Mouse (Mus musculus): Measurements from ENCODE around the gene Xntrpc.
"Not testable (repeated sequence)": the region's sequence is repeated elsewhere in the genome, so short reads cannot be mapped to it uniquely, and the experiment has no call there.

Gene Xntrpc

DNA sequence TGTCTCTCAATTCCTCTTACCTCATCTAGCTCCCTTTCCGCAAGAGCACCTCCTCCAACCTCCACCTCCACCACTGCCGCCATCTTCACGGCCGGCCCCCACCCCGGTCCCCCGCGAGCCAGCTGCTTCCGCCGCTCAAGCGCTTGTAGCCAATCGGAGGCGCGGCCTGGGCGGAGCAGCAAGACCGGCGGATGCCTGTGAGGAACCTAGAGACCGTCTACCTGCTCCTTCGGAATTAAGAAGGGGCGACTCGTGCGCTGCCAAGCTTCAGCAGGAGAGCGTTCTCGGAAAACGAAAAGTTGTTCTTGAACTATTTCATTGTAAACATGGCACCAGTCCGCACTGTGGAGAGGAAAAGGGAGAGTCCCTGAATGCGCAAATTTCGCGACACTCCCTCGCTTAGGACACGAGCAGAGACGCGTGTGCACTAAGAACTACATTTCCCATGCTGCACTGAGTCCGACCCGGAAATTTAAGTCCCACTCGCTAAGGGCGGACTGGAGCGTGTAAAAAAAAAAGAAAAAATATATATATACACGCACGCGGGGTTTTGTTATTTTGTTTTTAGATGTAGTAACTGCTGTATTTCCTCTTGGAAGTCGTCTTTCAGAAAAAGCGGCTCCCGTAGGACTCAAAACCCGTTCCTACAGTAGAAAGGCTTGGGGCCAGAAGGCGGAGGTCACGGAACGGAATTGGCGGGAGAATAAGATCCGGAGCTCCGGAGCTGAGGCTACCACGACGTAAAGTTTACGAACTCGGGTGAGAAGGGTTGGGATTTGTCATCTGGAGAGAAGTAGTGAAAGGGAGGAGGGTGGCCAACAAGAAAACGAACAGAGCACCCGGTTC lies at the start of gene Xntrpc, which contains the start of the genes Rnf121 and Xndc1:
Gene Xntrpc, plus strand, starts transcription at position 668 of the 846 bp plus-strand sequence.
Gene Rnf121, minus strand, starts transcription at position 424 of the 846 bp plus-strand sequence.
Gene Xndc1, plus strand, starts transcription at position 466 of the 846 bp plus-strand sequence.
- peak; percentile 89 for DNase-seq (ENCODE audit: low spot score)

DNA sequence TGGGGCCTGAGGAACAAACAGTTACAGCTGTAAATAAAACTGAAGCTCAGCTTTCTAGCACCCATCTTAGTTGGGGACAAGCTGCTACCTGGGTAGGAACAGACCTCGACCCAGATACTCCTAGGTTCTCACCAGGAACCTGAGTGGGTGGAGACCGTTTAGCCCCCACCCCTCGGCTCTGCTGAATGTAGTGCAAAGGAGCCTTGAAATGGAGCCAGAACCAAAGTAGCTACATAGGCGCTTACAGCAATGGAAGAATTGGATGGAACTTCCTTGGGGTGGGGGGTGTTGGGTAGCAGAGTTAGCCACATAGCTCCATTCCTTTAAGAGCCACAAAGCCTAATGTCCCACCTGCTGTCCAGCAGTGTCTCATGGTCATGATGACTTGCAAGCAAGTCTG lies 48.6 kb upstream of the Xntrpc start:
- no peak for DNase-seq (ENCODE audit: low spot score)

GRCm38 (mm10) chr7:102017452-102017851 lies 48.1 kb upstream of the Xntrpc start:
- DNase-seq (ENCODE audit: low spot score): no peak

DNA sequence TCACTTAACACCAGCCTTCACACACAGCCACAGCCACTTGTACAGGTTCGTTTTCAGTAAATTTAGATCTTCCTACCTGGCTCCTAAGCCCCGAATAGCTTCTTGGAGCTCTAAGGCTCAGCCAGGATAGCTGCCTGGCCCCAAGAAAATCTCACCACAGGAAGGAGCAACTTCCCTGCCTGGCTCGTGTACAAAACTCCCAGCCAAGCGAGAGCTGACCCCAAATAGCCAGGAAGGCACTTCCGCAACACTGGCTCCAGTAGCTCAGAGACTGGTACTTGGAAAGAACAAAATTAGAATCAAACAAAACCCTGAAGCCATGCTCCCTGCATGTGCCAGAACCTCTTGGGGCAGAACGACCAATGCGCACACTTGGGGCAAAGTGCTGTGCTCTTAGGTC lies 47.5 kb upstream of the Xntrpc start:
- DNase-seq (ENCODE audit: low spot score): no peak

- no peak for DNase-seq (ENCODE audit: low spot score)
Measured at GRCm38 (mm10) chr7:102018590-102018989, 46.9 kb upstream of the Xntrpc start, which contains the start of gene Il18bp. Gene Il18bp (minus strand): TSS chr7:102018690.

GRCm38 (mm10) chr7:102019362-102019761 lies 46.2 kb upstream of the Xntrpc start:
- no peak for DNase-seq (ENCODE audit: low spot score)

DNA sequence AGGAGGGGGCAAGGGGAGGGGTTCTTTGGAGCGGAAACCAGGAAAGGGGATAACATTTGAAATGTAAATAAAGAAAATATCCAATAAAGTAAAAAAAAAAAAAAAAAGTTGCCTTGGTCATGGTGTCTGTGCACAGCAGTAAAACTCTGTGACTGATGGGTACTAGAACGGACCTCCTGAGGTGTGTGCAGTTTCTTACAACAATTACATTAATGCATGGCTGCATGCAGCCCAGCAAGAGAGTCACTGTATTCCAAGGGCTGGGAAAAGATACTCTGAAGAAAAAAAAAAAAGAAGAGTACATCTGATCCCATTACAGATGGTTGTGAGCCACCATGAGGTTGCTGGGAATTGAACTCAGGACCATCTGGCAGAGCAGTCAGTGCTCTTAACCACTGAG lies 44.6 kb upstream of the Xntrpc start:
- not testable (repeated sequence) for DNase-seq (ENCODE audit: low spot score)

- no peak for DNase-seq (ENCODE audit: low spot score)
Measured at GRCm38 (mm10) chr7:102023821-102024220, 41.7 kb upstream of the Xntrpc start.

GRCm38 (mm10) chr7:102025187-102026119 lies 40.1 kb upstream of the Xntrpc start:
- DNase-seq (ENCODE audit: low spot score): no peak

GRCm38 (mm10) chr7:102034904-102035303 lies 30.6 kb upstream of the Xntrpc start:
- no peak for DNase-seq (ENCODE audit: low spot score)

DNA sequence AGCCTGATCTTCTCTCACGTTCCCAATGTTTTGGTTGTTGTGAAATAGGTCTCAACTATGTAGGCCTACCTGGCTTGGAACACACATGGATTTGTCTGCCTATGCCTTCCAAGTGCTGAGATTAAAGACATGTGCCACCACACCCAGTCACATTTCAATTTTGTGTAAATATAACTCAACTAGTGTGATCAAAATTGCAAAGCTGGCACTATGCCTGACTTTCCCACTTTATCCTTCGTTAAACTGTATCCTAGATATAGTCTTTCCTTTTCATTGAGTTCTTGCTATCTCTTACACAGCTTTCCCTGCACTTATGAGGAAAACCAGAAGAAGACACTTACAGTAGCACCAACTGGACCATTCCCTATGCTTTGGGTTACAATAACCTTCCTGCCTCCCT lies 30.0 kb upstream of the Xntrpc start:
- DNase-seq (ENCODE audit: low spot score): no peak

DNA sequence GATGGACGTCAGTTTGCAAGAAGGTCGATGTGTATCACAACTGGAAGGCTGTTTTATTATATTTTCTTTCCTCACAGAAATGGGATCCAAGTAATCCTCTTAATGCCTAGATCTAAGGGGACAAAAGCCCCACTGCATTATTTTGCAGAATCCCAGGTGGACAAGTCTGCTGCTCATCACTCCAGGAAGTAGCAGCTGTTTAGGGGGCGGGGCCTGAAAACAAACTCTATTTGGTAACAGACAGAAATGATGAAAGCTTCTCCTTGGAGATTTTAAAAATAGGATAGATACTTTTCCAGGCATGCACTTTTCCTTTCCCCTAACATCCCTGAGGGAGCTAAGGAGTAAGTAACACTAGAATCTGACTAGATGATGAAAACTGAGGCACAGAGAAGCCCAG lies 28.2 kb upstream of the Xntrpc start:
- DNase-seq (ENCODE audit: low spot score): no peak

DNA sequence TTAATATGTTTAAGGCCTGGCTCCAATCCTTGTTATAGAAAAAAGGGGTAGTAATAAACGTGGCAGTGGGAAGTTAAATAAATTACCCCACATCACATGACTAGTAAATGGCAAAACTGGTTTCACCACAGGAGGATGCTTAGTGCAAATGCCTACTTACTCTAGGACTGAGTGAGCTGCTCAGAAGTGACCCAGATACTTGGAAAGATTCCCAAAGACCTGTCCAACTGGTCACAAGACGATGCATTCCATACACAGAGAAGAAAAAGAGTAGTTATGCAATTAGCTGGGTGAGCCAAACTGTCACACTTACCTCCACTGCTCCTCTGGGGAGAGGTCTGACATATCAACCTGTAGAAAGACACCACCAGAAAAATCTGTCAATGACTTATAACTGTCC lies 23.2 kb upstream of the Xntrpc start:
- no peak for DNase-seq (ENCODE audit: low spot score)

- DNase-seq (ENCODE audit: low spot score): not testable (repeated sequence)
Measured at GRCm38 (mm10) chr7:102048524-102048923, 17.0 kb upstream of the Xntrpc start.

GRCm38 (mm10) chr7:102061353-102061752 lies 4.2 kb upstream of the Xntrpc start:
- DNase-seq (ENCODE audit: low spot score): no peak

- no peak for DNase-seq (ENCODE audit: low spot score)
Measured at GRCm38 (mm10) chr7:102062203-102062602, 3.3 kb upstream of the Xntrpc start.

DNA sequence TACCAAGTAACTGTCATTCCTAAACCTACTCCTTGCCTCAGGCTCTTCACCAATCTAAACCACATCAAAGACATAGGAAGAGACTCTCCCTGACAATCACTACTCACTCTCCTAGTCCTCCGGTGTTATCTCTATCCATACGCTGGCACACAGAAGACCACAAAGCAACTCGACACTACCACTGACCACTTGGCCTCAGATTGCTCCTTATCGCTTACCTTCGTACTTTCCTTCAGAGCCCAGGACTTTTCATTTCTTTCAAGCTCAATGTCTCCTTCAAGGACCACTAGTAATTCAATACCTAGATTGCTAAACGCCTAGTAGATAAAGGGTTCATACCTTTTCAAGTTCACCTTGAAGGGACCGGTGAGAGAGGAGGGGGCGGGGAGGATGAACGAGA lies 1.6 kb upstream of the Xntrpc start:
- no peak for DNase-seq (ENCODE audit: low spot score)

DNA sequence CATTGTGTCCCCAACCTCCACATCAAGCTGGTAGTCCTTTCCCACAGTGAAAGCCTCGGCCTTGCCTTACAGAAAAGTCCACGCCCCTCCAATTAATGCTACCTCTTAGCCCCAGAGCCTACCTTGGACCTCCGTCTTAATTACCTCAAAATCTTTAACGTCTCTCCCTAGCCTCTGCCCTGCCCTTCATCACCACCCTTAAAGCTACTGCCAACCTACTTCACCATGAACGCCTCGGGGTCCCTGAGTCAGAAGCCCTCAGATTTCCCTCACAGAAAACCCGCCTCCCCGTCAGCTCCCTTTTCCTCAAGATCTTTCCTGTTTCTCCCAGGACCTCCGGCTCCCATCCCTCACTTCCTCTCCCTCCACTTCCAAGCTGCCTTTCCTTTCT lies 863 bp upstream of the Xntrpc start:
- no peak for DNase-seq (ENCODE audit: low spot score)

GRCm38 (mm10) chr7:102066363-102066762 lies 850 bp downstream of the Xntrpc start:
- no peak for DNase-seq (ENCODE audit: low spot score)

DNA sequence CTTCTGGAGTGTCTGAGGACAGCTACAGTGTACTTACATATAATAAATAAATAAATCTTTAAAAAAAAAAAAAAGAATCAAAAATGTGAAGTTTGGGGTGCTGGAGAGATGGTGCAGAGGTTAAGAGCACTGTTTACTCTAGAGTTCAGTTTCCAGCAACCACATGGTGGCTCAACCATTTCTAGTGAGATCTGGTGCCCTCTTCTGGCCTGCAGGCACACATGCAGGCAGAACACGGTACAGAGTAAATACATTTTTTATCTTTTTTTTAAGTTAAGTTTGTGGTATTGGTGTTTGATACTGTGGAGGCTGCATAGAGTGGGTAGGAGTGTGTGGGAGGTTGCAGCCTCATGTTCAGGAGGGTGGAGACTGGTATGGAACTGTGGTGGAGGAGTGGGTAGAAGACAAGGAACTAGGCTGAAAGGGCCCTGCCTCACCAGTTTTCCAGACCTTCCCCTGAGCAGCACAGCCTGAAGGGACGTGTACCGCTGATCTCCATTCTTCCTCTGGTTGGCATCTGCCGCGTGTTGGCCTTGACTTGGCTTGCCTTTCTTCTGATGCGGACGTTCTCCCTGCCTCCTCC lies 11.3 kb downstream of the Xntrpc start:
- DNase-seq (ENCODE audit: low spot score): no peak

DNA sequence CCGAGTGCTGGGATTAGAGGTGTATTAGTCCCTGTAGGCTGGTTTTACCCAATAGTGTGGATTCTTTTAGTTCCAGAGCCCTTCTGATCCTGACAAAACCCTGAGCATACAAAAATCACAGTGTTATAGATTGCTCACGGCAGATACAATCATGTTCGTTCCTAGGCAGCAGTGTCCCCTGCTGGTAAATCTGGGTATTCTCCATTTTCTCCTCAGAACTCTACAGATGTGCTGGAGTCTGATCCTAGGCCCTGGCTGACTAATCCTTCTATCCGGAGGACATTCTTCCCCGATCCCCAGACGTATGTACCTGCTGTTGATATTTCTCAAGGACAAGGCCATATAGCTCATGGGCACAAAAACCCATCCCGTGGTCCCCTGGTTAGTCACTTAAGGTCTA lies 13.0 kb downstream of the Xntrpc start:
- DNase-seq (ENCODE audit: low spot score): peak; percentile 51

DNA sequence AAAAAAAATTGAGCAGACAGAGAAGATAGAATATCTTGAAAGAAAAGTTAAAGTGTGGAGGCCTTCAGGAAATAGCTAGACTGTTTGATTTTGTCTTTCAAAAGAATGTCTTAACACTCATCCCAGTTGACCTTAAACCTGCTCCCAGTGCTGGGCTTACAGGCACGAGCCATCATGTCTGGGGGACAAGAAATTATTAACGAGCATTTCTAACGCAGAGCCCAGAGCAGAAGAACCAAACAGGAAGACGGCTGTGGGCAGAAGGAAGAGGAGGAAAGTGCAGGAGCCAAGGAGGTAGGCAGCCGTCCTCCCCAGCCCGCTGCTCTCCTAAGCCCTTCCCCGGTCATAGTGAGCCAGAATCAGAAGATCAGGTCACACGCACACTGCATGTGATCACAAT lies 14.8 kb downstream of the Xntrpc start:
- no peak for DNase-seq (ENCODE audit: low spot score)

Measured in layer of hippocampus, adult 9-10 months (tissue).